Mouse (Mus musculus) layer of hippocampus, postnatal 14 days (tissue): ENCODE results near the gene Cd59b. TPM values are rescaled to one million over a fixed set of nuclear protein-coding genes. Genes with fewer than 3 reads are reported as not detected.
"Not testable (repeated sequence)": the region's sequence is repeated elsewhere in the genome, so short reads cannot be mapped to it uniquely, and the experiment has no call there.

Experiments used
- DNase-seq, 2 experiments: peaks; one replicate each; pipeline ENCODE4 v3.0.0; 2021 to 2022; ENCODE audit warnings: low spot score in 2 of 2, mixed read lengths in 1 of 2
- total RNA-seq, 2 experiments: library from RNA; stranded (reverse); gene quantifications; 2 replicates each; pipeline ENCODE4 v1.2.3; 2021

Gene Cd59b
- total RNA-seq, 2 experiments from 2014 or later = 0.88 to 0.99 TPM

DNA sequence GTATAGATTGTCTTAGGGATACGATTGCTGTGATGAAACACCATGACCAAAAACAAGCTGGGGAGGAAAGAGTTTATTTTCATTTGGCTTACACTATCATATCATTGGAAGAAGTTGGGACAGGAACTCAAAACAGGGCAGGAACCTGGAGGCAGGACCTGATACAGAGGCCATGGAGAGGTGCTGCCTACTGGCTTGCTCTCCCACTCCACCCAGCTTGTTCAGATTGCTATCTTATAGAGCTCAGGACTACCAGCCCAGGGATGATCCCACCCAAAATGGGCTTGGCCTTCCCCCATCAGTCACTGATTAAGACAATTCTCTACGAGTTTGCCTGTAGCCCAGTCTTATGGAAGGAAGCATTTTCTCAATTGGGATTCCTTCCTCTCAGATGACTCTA, 5.5 kb upstream of the Cd59b start:
- no peak for DNase-seq

DNA sequence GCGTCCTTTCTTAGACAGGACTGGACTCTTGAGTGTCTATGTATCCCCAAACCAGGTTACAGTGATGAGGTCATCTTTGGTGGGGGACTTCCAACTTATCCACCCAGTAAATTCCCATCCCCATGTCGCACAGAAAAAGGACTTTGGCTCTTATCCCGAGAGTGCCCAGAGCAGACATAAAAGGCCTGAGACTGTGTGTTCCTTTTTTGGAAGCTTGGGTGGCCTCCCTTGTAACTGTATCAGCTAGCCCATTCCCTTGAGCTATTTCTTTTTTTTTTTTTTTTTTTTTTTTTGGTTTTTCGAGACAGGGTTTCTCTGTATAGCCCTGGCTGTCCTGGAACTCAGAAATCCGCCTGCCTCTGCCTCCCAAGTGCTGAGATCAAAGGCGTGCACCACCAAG, 4.1 kb upstream of the Cd59b start, which contains the start of gene Gm10912:
Gm10912 (plus strand) TSS at position 301 of the 400 bp plus-strand sequence.
- DNase-seq = not testable (repeated sequence)

DNA sequence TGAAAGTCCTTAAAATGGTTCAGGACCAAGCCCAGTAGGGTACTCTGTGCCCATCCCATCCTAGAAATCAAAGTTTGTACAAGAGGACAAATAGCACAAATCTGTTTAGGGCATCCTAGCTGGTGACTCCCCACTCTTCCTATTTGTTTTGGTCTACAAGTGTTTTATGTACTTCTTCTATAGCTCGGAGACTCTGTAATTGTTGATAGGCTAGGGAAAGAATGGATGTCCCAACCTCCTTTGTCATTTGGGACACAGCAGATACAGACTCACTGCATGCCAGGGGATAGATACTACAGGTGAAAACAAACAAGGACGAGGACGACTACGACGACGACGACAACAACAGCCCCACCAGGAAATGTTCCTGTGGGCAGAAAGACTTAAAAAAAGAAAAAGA, 1.2 kb upstream of the Cd59b start, which contains the start of gene Gm10799:
Gm10799 (minus strand) TSS at position 101 of the 400 bp plus-strand sequence.
- DNase-seq = not testable (repeated sequence)

DNA sequence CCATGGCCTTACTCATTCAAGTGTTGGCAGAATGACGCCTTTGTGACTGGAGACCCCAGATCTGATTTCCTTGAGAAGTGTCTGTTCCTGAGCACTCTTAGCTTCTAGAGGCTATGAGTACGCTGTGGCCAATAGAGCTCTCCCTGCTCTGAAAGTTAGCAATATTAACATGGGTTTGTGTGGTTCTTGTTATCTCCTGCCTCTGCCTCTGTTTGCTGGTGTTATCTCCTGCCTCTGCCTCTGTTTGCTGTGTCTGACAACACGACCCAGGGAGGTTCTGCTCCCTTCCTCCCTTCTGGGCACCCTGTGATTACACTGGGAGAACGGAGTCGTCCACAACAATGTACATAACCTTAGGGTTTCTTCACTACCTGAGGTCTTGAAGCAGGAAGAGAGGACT, 8.6 kb downstream of the Cd59b start:
- not testable (repeated sequence) for DNase-seq

DNA sequence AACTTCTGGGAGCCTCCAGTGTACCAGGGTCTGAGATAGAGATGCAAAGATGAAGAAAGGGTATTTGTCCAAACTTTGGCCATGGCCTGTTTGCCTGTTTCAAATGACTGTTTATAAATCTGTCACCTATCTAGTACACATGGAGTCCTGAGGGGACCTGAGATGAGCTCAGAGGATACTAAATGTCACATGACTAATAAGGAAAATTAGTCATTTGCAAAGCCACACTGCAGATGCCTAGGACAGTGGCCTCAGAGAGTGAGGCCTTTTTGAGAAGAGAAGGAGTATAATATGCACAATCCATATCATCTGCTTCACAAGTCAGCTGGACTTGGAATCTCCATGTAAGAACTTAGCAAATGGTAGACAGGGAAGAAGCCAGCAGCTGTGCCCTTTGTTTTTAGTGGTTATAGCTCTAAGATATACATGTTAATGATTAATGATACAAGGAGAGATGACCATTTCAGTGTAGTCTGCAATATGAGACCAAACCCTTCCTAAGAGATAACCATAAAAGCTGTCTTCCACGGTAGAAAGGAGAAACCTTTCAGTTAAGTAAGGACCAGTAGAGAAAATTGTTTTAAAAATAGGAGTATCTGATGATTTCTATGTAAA, 11.9 kb downstream of the Cd59b start:
- DNase-seq = not testable (repeated sequence)

DNA sequence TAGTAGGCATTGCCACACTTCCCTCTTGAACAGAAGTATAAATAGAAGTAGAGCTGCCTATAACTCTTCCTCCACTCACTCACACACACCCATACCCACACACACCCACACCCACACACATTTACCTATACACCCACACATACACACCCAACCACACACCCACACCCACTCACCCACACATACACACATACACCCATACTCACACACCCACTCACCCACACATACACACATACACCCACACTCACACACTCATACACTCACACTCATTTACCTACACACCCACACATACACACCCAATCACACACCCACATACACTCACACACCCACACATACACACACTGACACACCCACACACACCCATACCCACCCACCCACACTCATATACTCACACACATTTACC, 12.8 kb downstream of the Cd59b start:
- DNase-seq = no peak

DNA sequence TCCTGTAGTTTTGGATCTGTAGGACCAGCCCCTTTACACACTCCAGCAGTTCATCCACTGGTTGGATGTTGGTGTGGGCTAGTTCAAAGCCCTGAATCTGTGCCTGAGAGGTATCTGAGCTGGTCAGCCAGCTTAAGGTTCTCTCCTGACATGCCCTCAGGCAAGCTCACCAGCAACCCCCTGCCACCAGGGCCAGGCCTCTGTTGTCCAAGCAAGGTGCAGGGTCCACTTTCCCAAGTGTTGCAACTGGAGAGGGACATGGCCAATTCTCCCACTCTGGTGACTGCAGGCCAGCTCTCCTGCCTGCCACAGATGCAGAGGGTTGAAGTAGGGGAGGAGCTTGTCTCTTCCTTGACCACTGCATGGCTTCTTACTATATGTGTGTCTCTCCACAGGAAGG, 14.4 kb downstream of the Cd59b start:
- not testable (repeated sequence) for DNase-seq

DNA sequence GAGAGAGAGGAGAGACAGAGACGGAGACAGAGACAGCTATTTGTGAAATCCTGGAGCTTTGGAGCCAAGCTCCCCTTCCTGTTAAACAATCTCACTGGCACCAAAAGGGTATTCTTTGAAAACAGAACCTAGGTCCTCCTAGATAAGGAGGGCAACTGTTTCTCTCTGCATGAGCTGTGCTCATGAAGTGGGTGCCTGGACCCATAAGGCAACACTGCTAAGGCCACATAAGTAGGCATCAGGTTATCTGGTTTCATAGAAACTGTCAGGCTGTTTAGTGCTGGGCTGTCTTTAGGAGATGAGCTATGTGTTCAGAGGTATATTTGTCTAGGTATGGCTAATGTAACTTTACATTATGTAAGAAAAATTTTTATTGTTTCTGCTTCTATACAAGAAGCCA, 17.9 kb downstream of the Cd59b start:
- DNase-seq = not testable (repeated sequence)

DNA sequence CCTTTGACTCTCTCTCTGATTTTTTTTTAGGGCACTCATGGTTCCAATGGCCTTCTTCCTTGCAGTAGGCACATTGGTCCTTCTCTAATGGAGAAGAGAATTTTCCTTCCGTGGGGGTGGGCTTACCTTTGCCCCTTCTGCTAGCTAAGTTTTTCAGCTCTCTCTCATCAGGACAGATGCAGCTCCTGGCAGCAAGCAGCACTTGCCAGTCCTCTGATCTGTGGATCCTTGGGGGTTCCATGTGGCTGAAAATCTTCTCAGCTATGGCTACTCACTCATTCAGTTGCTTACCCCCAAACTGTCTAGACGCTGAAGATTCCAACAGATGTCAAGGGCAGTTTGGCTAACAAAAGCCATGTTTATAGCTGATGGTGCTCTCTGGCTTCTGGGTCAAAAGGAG, 23.7 kb downstream of the Cd59b start:
- DNase-seq = no peak

DNA sequence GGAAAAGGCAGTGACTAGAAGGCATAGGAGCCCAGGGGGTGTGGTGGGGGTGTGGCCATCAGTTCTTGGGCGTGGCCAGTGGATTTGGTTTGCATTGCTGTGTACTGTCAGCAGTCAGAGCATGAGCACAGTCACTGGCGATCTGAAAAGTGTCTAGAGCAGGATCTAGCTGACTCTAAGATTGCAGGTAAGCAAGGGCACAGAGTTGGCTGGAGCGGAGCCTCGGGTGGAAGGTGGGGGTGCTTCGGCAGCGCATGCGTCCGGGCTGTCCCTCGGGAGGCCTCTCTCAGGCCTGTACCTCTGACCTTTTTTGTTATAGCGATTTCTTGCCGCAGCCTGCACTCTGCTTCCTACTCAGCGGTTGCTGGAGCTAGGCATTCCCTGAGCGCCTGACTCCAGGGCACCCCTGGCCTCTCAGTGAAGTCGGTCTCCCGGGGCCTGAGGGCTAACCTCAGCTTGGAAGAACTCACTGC, 26.1 kb downstream of the Cd59b start, which contains the start of gene Cd59a:
Cd59a (plus strand) TSS at position 61 of the 473 bp plus-strand sequence.
- DNase-seq = peak; percentile 9 to 32

DNA sequence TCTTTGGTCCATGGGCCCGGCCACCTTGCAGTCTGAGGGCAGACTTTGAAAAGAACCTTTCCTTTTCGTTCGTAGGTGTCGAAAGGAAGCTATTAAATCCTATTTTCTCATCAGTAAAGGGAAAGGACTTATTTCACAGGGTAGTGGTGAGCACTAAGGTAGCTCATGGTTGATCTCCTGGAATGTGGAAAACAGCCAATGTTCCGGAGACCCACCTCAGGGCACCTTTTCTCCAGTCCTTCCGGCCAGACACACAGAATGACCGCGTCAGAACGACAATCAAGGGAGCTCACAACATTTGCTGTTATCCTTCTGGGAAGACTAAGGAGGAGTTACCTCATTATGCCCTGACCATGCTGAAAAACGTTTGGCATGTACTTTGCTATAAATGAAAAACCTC, 26.6 kb downstream of the Cd59b start:
- DNase-seq = no peak

DNA sequence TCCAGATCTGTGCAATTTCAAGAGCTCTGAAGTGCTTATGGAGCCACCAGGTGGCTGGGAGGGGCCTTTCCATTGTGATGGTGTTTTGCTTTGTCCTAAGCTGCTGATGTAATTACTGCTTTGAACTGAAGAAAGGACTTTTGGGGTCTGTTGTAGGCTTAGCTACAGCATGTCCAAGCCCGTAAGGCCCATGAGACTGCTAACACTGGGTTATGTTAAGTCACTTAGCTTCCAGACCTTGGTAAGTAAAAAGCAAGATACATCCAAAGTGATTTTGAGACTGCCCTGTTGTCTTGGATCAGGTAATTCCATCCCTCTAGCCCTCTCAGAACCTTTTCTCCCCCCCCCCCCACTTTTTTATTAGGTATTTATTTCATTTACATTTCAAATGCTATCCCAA, 27.1 kb downstream of the Cd59b start:
- DNase-seq = not testable (repeated sequence)

DNA sequence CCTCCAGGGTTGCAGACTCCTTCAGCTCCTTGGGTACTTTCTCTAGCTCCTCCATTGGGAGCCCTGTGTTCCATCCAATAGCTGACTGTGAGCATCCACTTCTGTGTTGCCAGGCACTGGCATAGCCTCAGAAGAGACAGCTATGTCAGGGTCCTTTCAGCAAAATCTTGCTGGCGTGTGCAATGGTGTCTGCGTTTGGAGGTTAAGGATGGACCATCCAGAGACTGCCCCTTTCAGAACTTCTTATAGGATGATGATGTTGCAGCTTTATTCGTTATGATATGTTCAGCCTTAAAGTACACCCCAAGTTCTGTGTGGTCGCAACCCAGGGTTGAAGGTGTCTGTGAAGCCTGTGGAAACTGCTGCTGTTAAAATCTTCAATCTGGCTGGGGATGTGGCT, 27.7 kb downstream of the Cd59b start:
- not testable (repeated sequence) for DNase-seq

DNA sequence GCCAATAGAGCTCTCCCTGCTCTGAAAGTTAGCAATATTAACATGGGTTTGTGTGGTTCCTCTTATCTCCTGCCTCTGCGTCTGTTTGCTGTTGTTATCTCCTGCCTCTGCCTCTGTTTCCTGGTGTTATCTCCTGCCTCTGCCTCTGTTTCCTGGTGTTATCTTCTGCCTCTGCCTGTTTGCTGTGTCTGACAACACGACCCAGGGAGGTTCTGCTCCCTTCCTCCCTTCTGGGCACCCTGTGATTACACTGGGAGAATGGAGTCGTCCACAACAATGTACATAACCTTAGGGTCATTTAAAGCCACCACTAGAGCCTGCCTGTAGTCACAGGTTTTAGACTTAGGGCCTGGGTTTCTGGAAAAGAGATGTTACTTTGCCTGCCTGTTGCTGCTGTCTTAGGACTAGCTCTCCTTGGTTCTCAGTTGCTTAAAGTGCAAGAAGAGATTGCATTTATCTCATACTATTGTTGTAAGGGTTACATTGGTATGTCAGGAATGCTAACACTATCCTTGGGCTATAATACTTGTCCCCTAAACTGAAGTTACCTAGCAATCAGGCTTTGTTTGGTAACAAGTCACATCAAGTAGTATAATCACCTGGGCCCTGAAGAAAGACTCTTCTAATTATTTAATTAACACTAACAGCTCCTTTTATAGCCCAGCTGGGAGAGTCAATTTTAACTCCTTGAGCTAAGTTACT, 29.0 kb downstream of the Cd59b start:
- DNase-seq = no peak

DNA sequence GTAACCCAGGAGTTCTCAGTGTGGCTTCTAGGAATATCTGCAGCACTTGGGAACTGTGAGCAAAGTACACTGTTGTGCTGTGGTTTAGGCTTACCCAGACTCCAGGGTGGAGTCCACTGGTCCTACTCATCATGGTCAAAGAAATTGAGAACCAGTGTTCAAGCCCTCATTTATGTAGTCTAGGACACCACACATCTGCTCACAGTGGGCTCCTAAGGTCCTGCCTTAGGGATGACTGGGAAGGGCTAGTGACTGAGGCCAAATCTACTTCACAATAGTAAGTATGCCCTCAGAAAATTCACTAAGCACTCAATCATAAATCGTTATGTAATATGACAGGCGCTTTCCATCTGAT, 29.6 kb downstream of the Cd59b start:
- no peak for DNase-seq

DNA sequence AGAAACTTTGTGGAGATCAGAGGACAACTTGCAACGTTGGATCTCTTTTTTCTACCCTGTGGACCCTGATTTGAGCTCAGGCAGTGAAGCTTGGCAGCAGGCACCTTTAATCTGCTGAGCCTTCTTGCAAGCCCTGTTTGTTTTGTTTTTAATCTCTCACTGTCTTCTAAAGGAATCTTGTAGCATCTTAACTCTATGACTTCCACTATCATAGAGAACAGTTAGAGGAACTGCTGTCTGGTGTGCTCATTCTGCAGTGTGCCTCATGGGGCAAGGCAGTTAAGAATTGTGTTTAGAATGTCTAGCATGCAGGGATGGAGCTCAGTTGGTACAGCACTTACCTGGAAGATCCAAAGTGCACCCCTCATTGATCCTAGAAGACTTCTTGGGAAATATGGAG, 30.3 kb downstream of the Cd59b start:
- DNase-seq = no peak

DNA sequence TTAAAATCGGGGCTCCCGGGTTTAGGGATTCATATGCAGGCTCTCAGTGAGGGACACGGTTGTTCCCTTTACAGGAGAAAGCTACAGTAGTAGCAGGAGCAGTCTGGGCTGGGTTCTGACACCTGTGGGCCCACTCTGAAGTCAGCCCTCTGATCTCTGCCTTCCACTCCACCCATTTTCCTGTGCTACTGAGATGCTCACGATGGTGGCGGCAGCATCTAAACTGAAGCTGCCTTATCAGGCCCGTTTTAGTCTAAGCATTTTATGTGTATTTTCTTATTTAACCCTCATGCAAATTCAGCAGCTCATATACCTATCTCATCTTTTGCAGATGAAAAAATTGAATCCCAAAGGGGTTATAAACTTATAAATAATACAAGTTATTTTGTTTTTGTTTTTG, 35.2 kb downstream of the Cd59b start:
- no peak for DNase-seq

DNA sequence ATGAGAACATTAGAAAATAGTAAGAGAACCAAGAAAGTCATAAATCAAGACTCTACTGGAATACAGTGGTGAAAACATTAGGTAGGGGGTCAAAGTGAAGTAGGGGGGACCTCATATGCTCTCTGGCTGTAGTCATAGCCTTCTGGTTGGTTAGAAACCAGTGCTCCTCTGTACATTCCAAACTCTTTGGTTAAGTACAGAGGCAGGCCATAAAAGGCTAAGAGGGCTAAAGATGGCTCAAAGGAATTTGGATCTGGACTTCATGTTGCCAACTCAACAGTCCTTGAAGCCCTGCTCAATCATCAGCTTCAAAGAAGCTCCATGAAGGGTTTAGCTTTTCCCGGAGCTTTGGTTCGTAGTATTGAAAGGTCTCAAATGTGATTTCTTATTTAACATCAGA, 39.4 kb downstream of the Cd59b start:
- not testable (repeated sequence) for DNase-seq

DNA sequence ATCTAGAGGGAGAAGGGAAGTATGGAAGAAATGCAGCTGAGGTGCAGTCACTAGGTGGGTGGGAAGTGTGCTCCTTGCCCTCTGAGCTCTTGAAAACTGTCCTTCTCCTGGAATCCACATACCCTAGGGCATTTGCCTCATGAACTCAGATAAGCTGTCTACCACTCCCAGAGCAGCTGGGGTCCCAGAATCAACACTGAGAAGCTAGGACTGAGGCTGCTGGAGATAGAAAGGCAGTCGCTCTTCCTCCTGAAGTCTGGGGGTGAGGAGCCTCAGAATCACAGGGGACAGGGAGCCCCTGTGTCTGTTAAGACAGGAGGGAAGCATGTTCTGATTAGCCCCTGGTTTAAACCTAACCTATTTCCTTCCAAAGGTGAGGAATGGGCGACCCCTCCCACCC, 39.9 kb downstream of the Cd59b start:
- DNase-seq = no peak

DNA sequence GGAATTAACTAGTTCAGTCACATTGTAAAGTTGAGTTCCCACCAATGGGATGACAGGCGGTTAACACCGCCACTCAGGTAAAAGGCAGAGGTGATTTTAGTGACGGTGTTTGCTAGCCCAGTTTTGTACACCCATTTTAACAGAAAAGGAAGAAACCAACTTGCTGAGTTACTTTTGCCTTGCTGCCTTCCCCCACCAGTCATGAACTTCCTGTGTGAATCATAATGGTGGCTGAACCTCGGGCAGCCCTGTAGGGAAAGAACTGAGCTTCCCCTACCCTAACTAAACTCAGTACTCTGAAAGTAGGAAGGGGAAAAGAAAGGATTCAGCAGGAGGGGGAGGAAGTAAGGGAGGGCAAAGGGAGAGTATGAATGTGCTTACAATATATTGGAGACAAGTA, 40.4 kb downstream of the Cd59b start:
- DNase-seq = no peak

DNA sequence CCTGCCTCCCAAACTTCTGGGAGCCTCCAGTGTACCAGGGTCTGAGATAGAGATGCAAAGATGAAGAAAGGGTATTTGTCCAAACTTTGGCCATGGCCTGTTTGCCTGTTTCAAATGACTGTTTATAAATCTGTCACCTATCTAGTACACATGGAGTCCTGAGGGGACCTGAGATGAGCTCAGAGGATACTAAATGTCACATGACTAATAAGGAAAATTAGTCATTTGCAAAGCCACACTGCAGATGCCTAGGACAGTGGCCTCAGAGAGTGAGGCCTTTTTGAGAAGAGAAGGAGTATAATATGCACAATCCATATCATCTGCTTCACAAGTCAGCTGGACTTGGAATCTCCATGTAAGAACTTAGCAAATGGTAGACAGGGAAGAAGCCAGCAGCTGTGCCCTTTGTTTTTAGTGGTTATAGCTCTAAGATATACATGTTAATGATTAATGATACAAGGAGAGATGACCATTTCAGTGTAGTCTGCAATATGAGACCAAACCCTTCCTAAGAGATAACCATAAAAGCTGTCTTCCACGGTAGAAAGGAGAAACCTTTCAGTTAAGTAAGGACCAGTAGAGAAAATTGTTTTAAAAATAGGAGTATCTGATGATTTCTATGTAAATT, 41.6 kb downstream of the Cd59b start:
- DNase-seq = not testable (repeated sequence)

DNA sequence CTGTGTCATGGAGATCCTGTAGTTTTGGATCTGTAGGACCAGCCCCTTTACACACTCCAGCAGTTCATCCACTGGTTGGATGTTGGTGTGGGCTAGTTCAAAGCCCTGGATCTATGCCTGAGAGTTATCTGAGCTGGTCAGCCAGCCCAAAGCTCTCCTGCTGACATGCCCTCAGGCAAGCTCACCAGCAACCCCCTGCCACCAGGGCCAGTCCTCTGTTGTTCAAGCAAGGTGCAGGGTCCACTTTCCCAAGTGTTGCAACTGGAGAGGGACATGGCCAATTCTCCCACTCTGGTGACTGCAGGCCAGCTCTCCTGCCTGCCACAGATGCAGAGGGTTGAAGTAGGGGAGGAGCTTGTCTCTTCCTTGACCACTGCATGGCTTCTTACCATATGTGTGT, 43.9 kb downstream of the Cd59b start:
- not testable (repeated sequence) for DNase-seq
